Mouse (Mus musculus): ENCODE measurements around the gene Rab20. TPM values are rescaled to one million over a fixed set of nuclear protein-coding genes. Genes with fewer than 3 reads are reported as not detected.
A peak's percentile ranks its signal among the peaks of the same experiment; 100 is the strongest.
"Not testable (repeated sequence)": the region's sequence is repeated elsewhere in the genome, so short reads cannot be mapped to it uniquely, and the experiment has no call there.

Gene Rab20
- polyA plus RNA-seq, 1 experiment from 2014 or later = 11.2 TPM

DNA sequence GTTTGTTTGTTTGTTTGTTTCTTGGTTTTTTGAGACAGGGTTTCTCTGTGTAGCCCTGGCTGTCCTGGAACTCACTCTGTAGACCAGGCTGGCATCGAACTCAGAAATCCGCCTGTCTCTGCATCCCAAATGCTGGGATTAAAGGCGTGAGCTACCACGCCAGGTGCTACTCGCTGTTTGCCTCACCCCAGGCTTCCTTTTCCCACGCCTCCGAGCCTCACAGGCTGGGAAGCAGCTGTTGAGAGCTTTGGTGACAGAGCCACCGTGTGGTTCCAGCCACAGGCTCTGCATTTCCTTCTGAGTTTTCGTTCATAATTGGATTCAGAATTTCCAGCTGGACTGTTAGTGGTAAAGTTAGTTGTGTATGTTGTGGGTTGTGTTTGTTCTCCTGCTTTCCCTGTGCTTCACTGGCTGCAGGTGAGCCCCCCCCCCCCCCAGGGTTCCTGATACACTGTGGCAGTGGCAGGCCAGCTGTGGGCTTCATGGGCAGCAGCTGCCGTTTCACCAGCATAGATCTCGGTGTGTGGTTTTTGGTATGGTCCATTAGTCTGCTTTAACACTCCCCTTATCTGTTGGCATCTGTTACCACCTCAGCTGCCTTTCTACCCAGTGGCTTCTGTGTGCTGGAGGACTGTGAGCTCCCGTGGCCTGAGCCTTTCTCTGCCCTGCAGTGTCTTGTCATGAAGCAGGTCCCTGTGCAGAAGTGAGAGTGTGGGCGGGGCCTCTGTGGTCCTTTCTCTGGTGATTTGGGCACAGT, 25.1 kb upstream of the Rab20 start:
- H3K36me3 ChIP-seq = peaks cover 69% of the 10 kb centered on the region

DNA sequence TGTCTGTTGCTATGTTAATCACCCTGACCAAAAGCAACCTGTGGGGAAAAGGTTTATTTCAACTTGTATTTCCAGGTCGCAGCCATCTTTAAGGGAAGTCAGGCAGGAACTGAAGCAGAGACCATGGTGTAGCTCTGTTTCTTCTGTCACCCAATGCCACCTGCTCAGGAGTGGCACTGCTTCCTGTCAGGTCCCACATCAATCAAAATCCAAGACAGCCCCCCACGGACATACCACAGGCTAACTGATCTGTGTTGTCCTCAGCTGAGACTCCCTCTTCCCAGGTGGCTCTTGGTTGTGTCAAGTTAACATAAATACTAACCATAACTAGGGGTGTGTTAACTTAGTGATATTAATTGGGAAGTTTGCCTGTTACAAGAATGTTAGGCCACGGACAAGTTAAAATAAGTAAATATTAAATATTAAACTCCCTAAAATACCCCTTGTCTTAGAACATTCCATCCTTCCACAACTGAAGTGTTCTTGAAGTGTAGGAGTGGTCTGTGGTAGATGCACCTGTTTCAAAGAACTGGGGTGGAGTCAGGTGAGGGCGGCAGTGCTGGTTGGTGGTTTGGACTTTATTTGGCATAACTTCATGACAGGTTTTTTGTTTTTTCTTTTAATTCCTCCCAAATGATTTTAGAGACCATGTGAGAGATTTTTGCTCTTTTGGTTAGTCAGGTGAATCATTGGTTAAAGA, 20.4 kb upstream of the Rab20 start:
- no peaks in the 10 kb centered on the region for H3K9me3 ChIP-seq
- 82% methylated on average over 4 of the region's 4 CpGs for WGBS
- no peak overlapping the region for H3K27ac ChIP-seq
- H3K27me3 ChIP-seq (ENCODE audit: insufficient read depth, poor library complexity, severe bottlenecking) = peaks cover 6% of the 10 kb centered on the region; the same call in 1 of the 2 replicates
- H3K4me1 ChIP-seq = peaks cover 26% of the 10 kb centered on the region
- peaks cover 23% of the 10 kb centered on the region for H3K36me3 ChIP-seq
- H3K4me3 ChIP-seq = 0 out of 2 replicates have a peak overlapping the region, but pooled peaks have one; percentile 98
- DNase-seq (ENCODE audit: low spot score) = no peak

More for the DNA sequence above, 25.1 kb upstream of the Rab20 start:
- Histone ChIP-seq H3K4me3 (no peak overlapping the region), H3K4me1 (peaks cover 10% of the 10 kb centered on the region; the same call in 1 of the 2 replicates), H3K27me3 (ENCODE audit: insufficient read depth, poor library complexity, severe bottlenecking) (no peaks in the 10 kb centered on the region), H3K9me3 (no peaks in the 10 kb centered on the region), H3K27ac (no peak overlapping the region)
- WGBS = 84% methylated on average over 13 of the region's 13 CpGs
- DNase-seq (ENCODE audit: low spot score) = no peak

DNA sequence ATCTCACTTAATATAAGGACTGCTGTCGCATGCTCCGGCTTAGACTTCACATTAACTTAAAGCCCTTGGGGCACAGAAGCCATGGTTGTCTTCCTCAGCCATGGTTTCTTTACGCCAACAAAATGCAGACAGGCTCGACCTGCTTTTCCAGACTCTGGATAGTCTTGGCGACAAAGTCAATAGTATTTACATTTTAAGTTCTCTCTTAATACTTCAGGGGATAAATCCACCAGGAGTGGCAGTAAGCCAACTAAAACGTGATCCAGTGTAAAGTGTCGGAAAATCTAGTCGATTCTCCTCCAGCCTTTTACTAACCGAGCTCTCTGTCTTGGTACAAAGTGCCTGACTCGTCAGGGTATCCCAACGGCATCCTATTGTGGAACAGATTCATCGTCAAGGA, 19.8 kb upstream of the Rab20 start:
- Histone ChIP-seq H3K27ac (no peak overlapping the region; the same call in 1 of the 2 replicates), H3K27me3 (ENCODE audit: insufficient read depth, poor library complexity, severe bottlenecking) (peaks cover 6% of the 10 kb centered on the region; the same call in 1 of the 2 replicates), H3K4me3 (peak overlapping the region; percentile 98), H3K36me3 (peaks cover 16% of the 10 kb centered on the region), H3K9me3 (no peaks in the 10 kb centered on the region), H3K4me1 (peaks cover 26% of the 10 kb centered on the region)
- 65% methylated on average over 12 of the region's 12 CpGs for WGBS
- no peak for DNase-seq (ENCODE audit: low spot score)

DNA sequence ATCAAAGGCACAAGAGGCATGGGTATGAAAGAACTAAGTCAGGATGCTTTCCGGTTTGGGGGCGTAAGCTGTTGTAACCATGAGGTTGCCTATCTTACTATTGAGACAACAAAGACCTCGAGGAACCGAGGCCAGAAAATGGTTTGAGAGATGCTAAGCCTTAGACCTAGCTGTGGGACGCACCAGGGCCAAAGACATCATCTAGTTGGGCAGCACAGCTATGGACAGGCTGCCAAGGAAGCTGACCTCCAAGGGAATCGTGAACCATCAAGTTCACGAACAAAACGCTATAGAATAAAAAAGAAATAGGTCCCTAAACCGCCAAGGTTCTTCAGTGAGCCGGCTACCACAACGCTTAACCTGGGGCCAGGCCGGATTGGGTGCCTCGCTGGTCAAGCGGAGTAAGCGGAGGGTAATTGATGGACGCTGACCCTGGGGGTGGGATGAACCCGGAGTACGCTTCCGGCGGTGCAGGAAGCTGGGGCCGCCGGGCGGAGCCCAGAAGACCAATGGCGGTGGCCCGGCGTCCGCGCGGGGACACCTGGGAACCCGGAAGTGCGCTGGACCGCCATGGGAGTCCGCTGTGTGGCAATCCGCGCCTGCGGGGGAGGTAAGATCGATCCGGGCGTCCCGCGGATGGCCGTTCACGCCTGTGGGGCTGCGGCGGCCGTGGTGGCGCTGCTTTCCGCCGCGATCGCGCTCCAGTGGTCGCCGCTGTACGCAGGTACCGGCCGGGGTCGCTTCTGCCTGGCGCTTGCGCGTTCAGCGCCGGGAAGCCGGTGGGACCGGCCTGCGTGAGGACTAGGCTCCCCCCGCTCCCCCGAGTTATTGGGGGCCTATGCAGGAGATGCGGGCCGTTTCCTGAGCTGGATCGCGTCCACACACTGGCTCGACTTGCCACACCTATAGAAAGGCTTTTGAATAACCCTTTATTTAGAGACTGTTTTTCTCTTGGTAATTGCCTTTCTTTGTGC, 18.8 kb upstream of the Rab20 start, which contains the start of gene Naxd:
TSS of gene Naxd (plus strand) at position 490 of the 974 bp plus-strand sequence.
- peak; percentile 95 for DNase-seq (ENCODE audit: low spot score)
- Histone ChIP-seq H3K4me3 (peak within 1 kb of the TSS; percentile 98), H3K4me1 (peaks cover 26% of the 10 kb centered on the region), H3K36me3 (peaks cover 7% of the 10 kb centered on the region), H3K9me3 (no peaks in the 10 kb centered on the region), H3K27ac (peak within 1 kb of the TSS; percentile 94), H3K27me3 (ENCODE audit: insufficient read depth, poor library complexity, severe bottlenecking) (peaks cover 6% of the 10 kb centered on the region; the same call in 1 of the 2 replicates)
- WGBS = 3% methylated on average over 73 of the region's 73 CpGs

DNA sequence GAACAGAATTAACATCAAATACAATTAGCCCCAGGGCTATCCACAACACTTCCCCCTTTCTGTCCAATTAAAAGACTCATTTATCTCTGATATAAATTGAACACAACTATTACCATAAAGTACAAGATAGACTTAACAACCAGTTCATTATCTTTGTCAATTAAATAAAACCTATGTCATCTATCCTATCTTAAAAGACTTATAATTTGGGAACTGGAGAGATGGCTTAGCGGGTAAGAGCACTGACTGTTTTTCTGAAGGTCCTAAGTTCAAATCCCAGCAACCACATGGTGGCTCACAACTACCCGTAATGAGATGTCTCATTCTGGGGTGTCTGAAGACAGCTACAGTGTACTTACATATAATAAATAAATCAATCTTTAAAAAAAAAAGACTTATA, 13.8 kb upstream of the Rab20 start:
- WGBS = 82% methylated on average over 2 of the region's 2 CpGs
- not testable (repeated sequence) for H3K9me3 ChIP-seq; H3K36me3 ChIP-seq; DNase-seq (ENCODE audit: low spot score); H3K4me1 ChIP-seq; H3K4me3 ChIP-seq; H3K27ac ChIP-seq
- peaks cover 35% of the 10 kb centered on the region for H3K27me3 ChIP-seq (ENCODE audit: insufficient read depth, poor library complexity, severe bottlenecking)

DNA sequence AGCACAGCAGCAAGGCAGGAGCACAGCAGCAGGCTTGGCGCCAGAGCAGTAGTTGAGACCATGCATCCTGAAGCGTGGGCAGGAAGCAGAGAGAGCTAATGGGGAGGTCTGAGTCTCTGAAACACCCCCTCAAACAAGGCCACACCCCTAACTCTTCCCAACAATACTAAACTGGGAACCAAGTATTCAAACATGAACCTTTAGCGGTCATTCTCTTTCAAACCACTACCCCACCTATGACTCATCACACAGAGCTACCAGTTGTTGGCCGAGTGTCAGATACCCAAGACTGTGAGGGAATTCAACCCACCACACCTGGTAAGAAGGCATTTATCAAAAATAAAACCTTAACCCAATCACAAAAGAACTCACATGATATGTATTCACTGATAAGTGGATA, 8.7 kb upstream of the Rab20 start:
- H3K4me3 ChIP-seq = no peak overlapping the region
- H3K4me1 ChIP-seq = peaks cover 6% of the 10 kb centered on the region; the same call in 1 of the 2 replicates
- H3K36me3 ChIP-seq = no peaks in the 10 kb centered on the region
- no peak for DNase-seq (ENCODE audit: low spot score)
- H3K27ac ChIP-seq = no peak overlapping the region
- no peaks in the 10 kb centered on the region for H3K9me3 ChIP-seq
- peaks cover 42% of the 10 kb centered on the region for H3K27me3 ChIP-seq (ENCODE audit: insufficient read depth, poor library complexity, severe bottlenecking)
- WGBS = 67% methylated on average over 4 of the region's 4 CpGs

DNA sequence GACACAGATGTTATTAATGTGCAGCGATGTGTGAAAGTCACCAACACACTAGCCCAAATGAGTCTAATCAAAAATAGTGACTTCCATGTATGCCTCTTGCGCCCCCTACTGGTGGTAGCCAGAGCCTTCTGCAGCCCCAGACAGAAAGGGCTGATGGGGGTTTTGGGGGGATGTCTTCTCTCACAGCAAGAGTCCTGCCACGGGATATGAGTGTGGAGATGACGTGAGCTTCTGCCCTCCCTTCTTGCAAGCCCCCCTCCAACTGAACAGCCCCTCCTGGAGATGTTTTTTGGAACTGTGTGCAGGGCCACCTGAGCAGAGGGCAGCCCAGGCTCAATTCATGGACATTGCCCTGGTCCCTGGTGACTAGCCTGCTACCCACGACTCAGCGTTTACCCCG, 7.6 kb upstream of the Rab20 start:
- Histone ChIP-seq H3K4me3 (no peak overlapping the region), H3K36me3 (no peaks in the 10 kb centered on the region), H3K9me3 (no peaks in the 10 kb centered on the region), H3K27ac (no peak overlapping the region), H3K27me3 (ENCODE audit: insufficient read depth, poor library complexity, severe bottlenecking) (peaks cover 46% of the 10 kb centered on the region), H3K4me1 (peaks cover 14% of the 10 kb centered on the region; the same call in 1 of the 2 replicates)
- DNase-seq (ENCODE audit: low spot score) = peak; percentile 86
- 20% methylated on average over 7 of the region's 7 CpGs for WGBS

DNA sequence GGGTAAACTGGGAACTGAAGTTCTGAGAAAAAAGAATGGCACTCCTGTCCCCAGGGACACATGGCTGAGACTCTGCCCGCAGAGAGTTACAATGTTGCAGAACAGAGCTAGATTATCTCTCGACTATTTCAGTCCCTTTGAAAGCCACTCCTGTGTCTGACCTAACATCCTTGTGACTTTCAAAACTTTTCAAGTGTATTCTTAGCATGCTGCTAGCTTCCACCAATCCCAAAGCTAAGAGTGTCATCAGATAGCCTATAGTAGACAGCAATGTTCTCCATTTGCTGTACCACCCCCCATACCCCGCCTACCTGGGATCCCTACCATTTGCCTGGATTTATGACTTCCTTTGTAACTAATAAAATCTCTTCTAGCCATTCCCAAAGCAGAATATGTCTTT, 4.0 kb upstream of the Rab20 start:
- no peak for DNase-seq (ENCODE audit: low spot score)
- H3K9me3 ChIP-seq = no peaks in the 10 kb centered on the region
- H3K4me3 ChIP-seq = no peak overlapping the region
- H3K36me3 ChIP-seq = no peaks in the 10 kb centered on the region
- WGBS = 42% methylated on average over 3 of the region's 3 CpGs
- H3K27ac ChIP-seq = peak overlapping the region; percentile 79; the same call in 1 of the 2 replicates
- peaks cover 49% of the 10 kb centered on the region for H3K27me3 ChIP-seq (ENCODE audit: insufficient read depth, poor library complexity, severe bottlenecking)
- peaks cover 41% of the 10 kb centered on the region for H3K4me1 ChIP-seq

DNA sequence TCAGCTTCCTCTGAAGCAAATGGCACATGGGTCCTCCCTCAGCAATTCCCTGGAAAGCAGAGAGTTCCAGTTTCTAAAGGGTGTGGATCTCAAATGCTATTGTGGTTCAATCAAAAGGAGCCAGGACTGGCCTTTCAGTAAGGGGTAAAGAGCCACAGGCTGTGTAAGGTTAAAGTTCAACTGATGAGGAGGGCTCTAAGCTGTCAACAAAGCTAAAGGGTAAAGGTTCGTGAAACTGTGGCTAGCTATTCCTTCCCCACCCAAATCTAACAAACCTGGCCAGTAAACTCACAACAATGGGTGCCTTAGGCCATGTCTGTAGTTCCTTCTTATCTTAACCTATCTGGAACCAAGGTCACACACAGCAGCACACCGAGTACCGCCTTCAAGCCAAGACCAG, 3.4 kb upstream of the Rab20 start:
- peaks cover 53% of the 10 kb centered on the region for H3K27me3 ChIP-seq (ENCODE audit: insufficient read depth, poor library complexity, severe bottlenecking)
- H3K4me3 ChIP-seq = no peak overlapping the region
- DNase-seq (ENCODE audit: low spot score) = no peak
- no peaks in the 10 kb centered on the region for H3K36me3 ChIP-seq
- WGBS = 73% methylated on average over 3 of the region's 3 CpGs
- H3K9me3 ChIP-seq = no peaks in the 10 kb centered on the region
- H3K4me1 ChIP-seq = peaks cover 46% of the 10 kb centered on the region
- peak overlapping the region; percentile 79; the same call in 1 of the 2 replicates for H3K27ac ChIP-seq

DNA sequence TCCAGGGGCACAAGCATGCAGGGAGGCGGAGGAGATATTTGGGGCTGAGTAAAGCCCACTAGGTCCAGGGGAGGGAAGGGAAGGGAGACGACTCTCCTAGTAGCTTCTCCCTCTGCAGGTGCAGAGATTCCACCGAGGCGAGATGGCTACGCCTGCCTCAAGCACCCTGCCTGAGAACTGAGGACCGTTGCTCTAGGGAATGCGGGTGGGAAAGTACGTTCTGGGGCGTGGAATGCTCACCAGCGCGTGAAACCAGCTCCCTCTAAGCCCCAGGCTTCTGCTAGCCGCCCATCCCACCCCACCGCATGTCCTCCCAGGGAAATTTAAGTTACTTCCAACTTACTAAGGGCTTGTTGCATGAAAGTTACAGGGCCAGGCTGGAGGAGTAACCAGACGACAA, 1.1 kb upstream of the Rab20 start:
- no peaks in the 10 kb centered on the region for H3K36me3 ChIP-seq
- no peaks in the 10 kb centered on the region for H3K9me3 ChIP-seq
- H3K4me3 ChIP-seq = peak overlapping the region; percentile 71
- no peak for DNase-seq (ENCODE audit: low spot score)
- H3K4me1 ChIP-seq = peaks cover 69% of the 10 kb centered on the region
- H3K27ac ChIP-seq = peak overlapping the region; percentile 81
- 8% methylated on average over 14 of the region's 14 CpGs for WGBS
- peaks cover 76% of the 10 kb centered on the region for H3K27me3 ChIP-seq (ENCODE audit: insufficient read depth, poor library complexity, severe bottlenecking)

DNA sequence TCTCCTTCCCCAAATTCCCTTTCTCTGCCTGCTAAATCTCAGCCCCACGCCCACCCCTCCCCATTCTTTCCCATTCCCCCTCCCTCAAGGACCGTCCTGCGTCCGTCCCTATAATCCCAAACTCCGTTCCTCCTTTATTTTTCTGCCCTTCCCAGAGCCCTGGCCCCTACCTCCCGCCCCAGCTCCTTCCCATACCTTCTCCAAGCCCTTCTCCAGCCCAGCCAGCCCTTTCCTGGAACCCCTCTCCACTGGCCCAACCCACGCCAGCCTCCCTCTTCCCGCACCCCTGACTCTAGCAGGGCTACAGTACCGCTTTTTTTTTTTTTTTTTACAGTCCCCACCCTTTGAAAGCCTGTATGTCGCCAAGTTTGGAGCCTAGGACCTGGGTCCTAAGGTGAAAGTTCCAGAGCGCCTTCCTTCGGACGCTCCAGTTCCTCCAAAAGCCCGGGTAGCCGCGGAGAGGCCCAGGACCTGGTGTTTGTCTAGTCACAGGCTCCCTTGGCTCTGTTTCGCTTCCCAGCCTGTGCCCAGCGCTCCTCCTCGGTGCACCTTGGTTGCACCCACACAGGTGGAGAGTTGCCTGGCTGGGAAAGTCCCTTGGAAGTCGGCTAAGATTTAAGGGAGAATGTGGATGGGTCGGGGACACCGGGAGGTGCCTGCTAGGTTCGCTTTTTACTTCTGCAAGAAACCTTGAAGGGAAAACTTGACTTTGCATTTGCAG, 457 bp upstream of the Rab20 start:
- Histone ChIP-seq H3K9me3 (no peaks in the 10 kb centered on the region), H3K4me3 (peak overlapping the region; percentile 71), H3K36me3 (no peaks in the 10 kb centered on the region), H3K27ac (peak overlapping the region; percentile 81), H3K27me3 (ENCODE audit: insufficient read depth, poor library complexity, severe bottlenecking) (peaks cover 82% of the 10 kb centered on the region), H3K4me1 (peaks cover 75% of the 10 kb centered on the region)
- DNase-seq (ENCODE audit: low spot score) = no peak
- 2% methylated on average over 22 of the region's 23 CpGs for WGBS

DNA sequence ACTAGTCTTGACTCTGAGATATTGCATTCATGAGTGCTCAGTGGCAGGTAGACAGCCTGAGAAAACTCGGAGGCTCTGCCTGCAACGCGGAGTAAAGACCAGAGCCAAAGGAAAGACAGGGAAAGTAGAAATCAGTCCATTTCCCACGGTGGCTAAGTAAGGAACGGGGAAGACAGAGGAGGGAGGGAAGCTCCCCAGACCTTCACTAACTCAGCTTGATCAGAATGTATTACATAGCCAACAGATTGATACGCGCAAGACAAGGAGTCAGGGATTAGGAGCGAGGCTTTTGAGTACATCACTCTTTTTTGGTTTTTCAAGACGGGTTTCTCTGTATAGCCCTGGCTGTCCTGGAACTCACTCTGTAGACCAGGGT, 1.3 kb downstream of the Rab20 start:
- no peak for DNase-seq (ENCODE audit: low spot score)
- Histone ChIP-seq H3K4me3 (peak overlapping the region; percentile 71), H3K36me3 (no peaks in the 10 kb centered on the region), H3K4me1 (peaks cover 87% of the 10 kb centered on the region), H3K27me3 (ENCODE audit: insufficient read depth, poor library complexity, severe bottlenecking) (peaks cover 75% of the 10 kb centered on the region), H3K27ac (peak overlapping the region; percentile 81), H3K9me3 (no peaks in the 10 kb centered on the region)
- WGBS = 2% methylated on average over 9 of the region's 9 CpGs

Measured in heart, embryonic 10.5 days (tissue).